Mouse (Mus musculus) CD8-positive naive resting alpha-beta T cell, adult 57 days (primary cell): Measurements from ENCODE around the gene Ces1b. TPM values are rescaled to one million over a fixed set of nuclear protein-coding genes. Genes with fewer than 3 reads are reported as not detected.

Source experiments
- total RNA-seq: library from RNA; stranded (reverse); gene quantifications from one replicate; pipeline ENCODE4 v1.2.4, GENCODE M21; 2023

Ces1b gene
- total RNA-seq = not detected

DNA sequence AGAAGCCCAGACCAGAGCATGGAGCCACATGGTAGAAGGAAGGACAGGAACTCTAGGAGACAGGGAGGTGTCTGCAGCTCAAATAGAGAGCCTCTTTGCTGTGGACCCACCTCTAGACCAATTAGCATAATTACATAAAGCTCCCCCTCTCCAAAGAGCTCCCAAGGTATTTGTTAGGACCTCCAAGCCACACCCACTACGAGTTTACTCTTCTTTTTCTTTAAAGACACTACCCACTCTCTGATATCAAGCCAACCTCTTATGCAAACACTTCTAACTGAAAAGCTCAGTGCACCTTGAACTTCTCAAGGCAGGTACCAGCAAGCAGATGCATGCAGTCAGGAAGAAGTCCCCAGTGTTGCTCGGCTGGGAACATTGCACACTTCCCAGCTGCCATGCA lies at the start of gene Ces1b:
Gene Ces1b, minus strand, starts transcription at position 131 of the 400 bp plus-strand sequence.

DNA sequence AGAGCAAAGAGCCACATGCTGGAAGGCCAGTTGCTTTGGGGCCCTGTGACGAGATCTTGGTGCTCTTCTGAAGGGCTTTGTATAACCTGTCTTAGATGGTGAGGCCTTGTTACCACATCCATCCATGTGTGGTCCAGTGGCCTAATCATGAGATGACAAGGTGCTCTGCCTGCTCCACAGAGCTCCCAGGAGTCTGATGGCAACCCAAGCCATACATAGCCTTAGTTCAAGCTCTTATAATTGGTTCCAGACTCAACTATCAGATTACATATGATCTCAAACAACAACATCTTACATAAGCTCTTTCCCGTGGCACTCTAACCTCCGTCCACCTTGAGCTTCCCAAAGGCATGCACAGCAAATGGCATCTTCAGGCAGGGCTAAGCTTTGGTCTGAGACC lies 31.7 kb downstream of the Ces1b start, which contains the start of gene Ces1a:
Gene Ces1a, minus strand, starts transcription at position 101 of the 400 bp plus-strand sequence.

Other genes starting within 250 kb of the Ces1b start
- 1.3 TPM for gene Lpcat2, start 224.7 kb downstream of the Ces1b start, total RNA-seq
- gene Capns2, start 178.6 kb downstream of the Ces1b start, total RNA-seq = not detected
- not detected for gene Slc6a2, start 119.9 kb downstream of the Ces1b start, total RNA-seq
- not detected for gene Ces1a, start 31.8 kb downstream of the Ces1b start, total RNA-seq
- gene Ces1c, start 51.3 kb upstream of the Ces1b start, total RNA-seq = not detected
- gene Ces1d, start 117.8 kb upstream of the Ces1b start, total RNA-seq = not detected
- not detected for gene Ces1e, start 149.6 kb upstream of the Ces1b start, total RNA-seq
- not detected for gene Ces1f, start 199.7 kb upstream of the Ces1b start, total RNA-seq